Mouse (Mus musculus) hindbrain, postnatal 0 days (tissue): ENCODE measurements at regions not wholly inside any gene's neighbourhood (a gene's known extent, or its start where the extent isn't known, plus 50 kb on each side); places are given as distances from the start of the nearest gene placed in this dataset.

Source experiments
- ATAC-seq: fragments of 200-750 bp; cut with Nextera tagmentation; 2 replicates; pipeline ENCODE4 v1.8.0; 2017; ENCODE audit warnings: mild to moderate bottlenecking, moderate TSS enrichment, moderate library complexity
- DNase-seq: peaks from one replicate; pipeline ENCODE4 v3.0.0-alpha.2; 2015; ENCODE audit warnings: low spot score
- H3K27ac ChIP-seq: fragments of 300-500 bp; sonication (generic); 2 replicates; pipeline ENCODE4 v1.5.1; 2014; ENCODE audit warnings: mild to moderate bottlenecking
- H3K27me3 ChIP-seq: fragments of 300-500 bp; sonication (generic); 2 replicates; pipeline ENCODE4 v1.6.1; 2014; ENCODE audit warnings: low read length, mixed read lengths; ENCODE audit not compliant: insufficient read depth
- H3K36me3 ChIP-seq: fragments of 300-500 bp; sonication (generic); 2 replicates; pipeline ENCODE4 v1.6.1; 2014; ENCODE audit warnings: low read length, mixed read lengths; ENCODE audit not compliant: insufficient read depth
- H3K4me1 ChIP-seq: fragments of 300-500 bp; sonication (generic); 2 replicates; pipeline ENCODE4 v1.6.1; 2014; ENCODE audit warnings: antibody characterized with exemption, low read length, mixed read lengths; ENCODE audit not compliant: insufficient read depth
- H3K4me2 ChIP-seq: fragments of 300-500 bp; sonication (generic); 2 replicates; pipeline ENCODE4 v1.6.1; 2014; ENCODE audit warnings: low read depth, mild to moderate bottlenecking, low read length, moderate library complexity, mixed read lengths
- H3K4me3 ChIP-seq: fragments of 300-500 bp; sonication (generic); 2 replicates; pipeline ENCODE4 v1.5.1; 2014; ENCODE audit warnings: low read length
- H3K9ac ChIP-seq: fragments of 300-500 bp; sonication (generic); replicated peaks from 2 replicates; pipeline ENCODE4 v1.6.1; 2014; ENCODE audit warnings: mild to moderate bottlenecking, low read length, moderate library complexity, mixed read lengths
- H3K9me3 ChIP-seq: fragments of 300-500 bp; sonication (generic); 2 replicates; pipeline ENCODE4 v1.6.1; 2016; ENCODE audit warnings: low read length, mixed read lengths
- CTCF ChIP-seq: IDR thresholded peaks from 2 replicates; pipeline ENCODE4 v1.5.1; 2016; ENCODE audit warnings: antibody characterized with exemption, control low read depth, low read depth
- WGBS: fragments of 180-500 bp; shearing (Covaris S2); extraction: QIAGEN DNeasy Blood & Tissue Kit; methylation state at CpG from one replicate; pipeline ENCODE4 v1.1.7; 2014; 5-methylcytosine and 5-hydroxymethylcytosine counted together

GRCm38 (mm10) chr7:113073781-113074180 is 120.0 kb downstream of the Rassf10 start:
- no peak overlapping the region for H3K4me2 ChIP-seq
- no peaks in the 10 kb centered on the region for H3K27me3 ChIP-seq
- H3K27ac ChIP-seq: no peak overlapping the region
- no peaks in the 10 kb centered on the region for H3K9me3 ChIP-seq
- no peak overlapping the region for H3K9ac ChIP-seq
- H3K4me1 ChIP-seq: no peaks in the 10 kb centered on the region
- WGBS: 31% methylated on average over 6 of the region's 6 CpGs
- H3K4me3 ChIP-seq: no peak overlapping the region
- DNase-seq: peak; percentile 28
- peak; percentile 25; the same call in 1 of the 2 replicates for TF ChIP-seq CTCF
- no peak for ATAC-seq
- H3K36me3 ChIP-seq: no peaks in the 10 kb centered on the region

GRCm38 (mm10) chr7:113075371-113075770 is 121.6 kb downstream of the Rassf10 start:
- ATAC-seq: no peak
- no peaks in the 10 kb centered on the region for H3K9me3 ChIP-seq
- H3K4me2 ChIP-seq: no peak overlapping the region
- H3K9ac ChIP-seq: no peak overlapping the region
- no peak for TF ChIP-seq CTCF
- no peak overlapping the region for H3K27ac ChIP-seq
- no peaks in the 10 kb centered on the region for H3K36me3 ChIP-seq
- 81% methylated on average over 6 of the region's 6 CpGs for WGBS
- H3K27me3 ChIP-seq: no peaks in the 10 kb centered on the region
- no peak overlapping the region for H3K4me3 ChIP-seq
- H3K4me1 ChIP-seq: no peaks in the 10 kb centered on the region
- no peak for DNase-seq

DNA sequence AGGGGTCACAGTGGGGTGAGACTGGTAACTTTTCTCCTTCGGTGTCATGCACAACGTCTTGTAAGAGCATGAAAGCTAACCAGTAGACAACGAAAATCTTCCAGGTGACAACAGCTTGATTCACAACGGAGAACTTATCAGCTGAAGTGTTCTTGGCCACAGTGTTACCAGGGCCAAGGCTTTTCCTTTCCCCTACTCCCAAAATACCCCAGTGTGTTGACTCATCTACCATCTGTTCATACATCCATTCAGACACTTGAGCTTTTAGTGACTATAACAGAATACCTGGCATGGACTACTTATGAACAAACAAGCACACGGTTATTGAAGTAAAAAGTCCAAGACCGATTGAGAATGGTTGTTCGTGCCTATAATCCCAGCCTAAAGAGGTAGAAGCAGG is 122.5 kb downstream of the Rassf10 start:
- Histone ChIP-seq H3K27me3 (no peaks in the 10 kb centered on the region), H3K4me1 (no peaks in the 10 kb centered on the region), H3K36me3 (no peaks in the 10 kb centered on the region), H3K4me2 (no peak overlapping the region), H3K27ac (no peak overlapping the region), H3K9ac (no peak overlapping the region), H3K4me3 (no peak overlapping the region), H3K9me3 (no peaks in the 10 kb centered on the region)
- 93% methylated on average over 7 of the region's 7 CpGs for WGBS
- ATAC-seq (no peak), DNase-seq (no peak)
- TF ChIP-seq CTCF: no peak

DNA sequence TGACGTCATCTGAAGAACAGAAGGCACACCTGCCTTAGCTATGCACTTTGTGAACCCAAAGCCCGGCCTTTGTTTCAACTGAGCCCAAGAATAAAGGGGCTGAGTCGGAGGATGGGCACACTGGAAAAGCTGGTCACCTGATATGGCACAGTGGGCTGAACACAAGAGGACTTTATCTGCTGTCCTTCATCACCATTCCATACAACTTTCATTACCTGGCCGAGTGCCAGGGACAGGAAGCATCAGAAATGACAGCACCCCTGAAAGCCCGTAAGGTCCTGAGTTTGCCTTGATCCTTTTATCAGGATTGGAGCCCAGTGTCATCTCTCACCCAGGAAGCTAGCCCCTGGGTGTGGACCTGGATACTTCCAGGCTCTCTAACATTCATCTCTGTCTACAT is 126.1 kb upstream of the Arntl start:
- Histone ChIP-seq H3K27me3 (no peaks in the 10 kb centered on the region), H3K9me3 (no peaks in the 10 kb centered on the region), H3K9ac (no peak overlapping the region), H3K27ac (no peak overlapping the region), H3K4me2 (no peak overlapping the region), H3K36me3 (no peaks in the 10 kb centered on the region), H3K4me3 (no peak overlapping the region), H3K4me1 (no peaks in the 10 kb centered on the region)
- DNase-seq: no peak
- TF ChIP-seq CTCF: no peak
- 66% methylated on average over 5 of the region's 5 CpGs for WGBS
- ATAC-seq: no peak

- ATAC-seq (no peak), DNase-seq (no peak)
- Histone ChIP-seq H3K9me3 (no peaks in the 10 kb centered on the region), H3K27ac (no peak overlapping the region), H3K9ac (no peak overlapping the region), H3K36me3 (no peaks in the 10 kb centered on the region), H3K4me3 (no peak overlapping the region), H3K27me3 (no peaks in the 10 kb centered on the region), H3K4me2 (no peak overlapping the region), H3K4me1 (no peaks in the 10 kb centered on the region)
- 83% methylated on average over 8 of the region's 8 CpGs for WGBS
- TF ChIP-seq CTCF: no peak
These were observed 122.2 kb upstream of the Arntl start for GRCm38 (mm10) chr7:113084930-113085625.

DNA sequence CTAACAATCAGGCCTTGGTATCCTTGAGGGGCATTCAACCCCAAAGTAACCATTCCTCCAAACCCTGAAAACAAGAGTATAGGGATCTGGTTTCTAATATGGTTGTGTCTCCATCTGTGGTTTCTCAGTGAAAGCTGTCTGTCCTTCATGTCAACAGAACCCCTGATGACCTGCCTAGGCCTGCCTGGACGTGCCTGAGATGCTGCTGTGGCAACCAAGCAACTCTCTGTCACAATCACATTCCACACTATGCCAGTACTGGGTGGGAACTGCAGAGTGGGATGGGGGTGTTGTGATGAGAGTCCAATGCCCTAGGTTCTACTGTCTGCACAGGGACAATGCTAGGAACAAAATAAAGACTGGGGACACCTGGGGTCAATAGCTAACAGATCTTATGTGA is 121.1 kb upstream of the Arntl start:
- H3K4me1 ChIP-seq: no peaks in the 10 kb centered on the region
- TF ChIP-seq CTCF: no peak
- no peaks in the 10 kb centered on the region for H3K9me3 ChIP-seq
- no peaks in the 10 kb centered on the region for H3K27me3 ChIP-seq
- WGBS: 69% methylated on average over 1 of the region's 1 CpGs
- no peaks in the 10 kb centered on the region for H3K36me3 ChIP-seq
- H3K9ac ChIP-seq: no peak overlapping the region
- no peak overlapping the region for H3K27ac ChIP-seq
- no peak for ATAC-seq
- no peak overlapping the region for H3K4me2 ChIP-seq
- no peak for DNase-seq
- H3K4me3 ChIP-seq: no peak overlapping the region

- no peak overlapping the region for H3K4me2 ChIP-seq
- H3K36me3 ChIP-seq: no peaks in the 10 kb centered on the region
- no peaks in the 10 kb centered on the region for H3K9me3 ChIP-seq
- H3K4me1 ChIP-seq: no peaks in the 10 kb centered on the region
- DNase-seq (peak; percentile 15), ATAC-seq (no peak)
- no peaks in the 10 kb centered on the region for H3K27me3 ChIP-seq
- H3K9ac ChIP-seq: no peak overlapping the region
- TF ChIP-seq CTCF: no peak
- 68% methylated on average over 5 of the region's 5 CpGs for WGBS
- H3K27ac ChIP-seq: no peak overlapping the region
- H3K4me3 ChIP-seq: no peak overlapping the region
These were observed 119.6 kb upstream of the Arntl start for GRCm38 (mm10) chr7:113087646-113088045.
